Mouse (Mus musculus) ES-CJ7 (cell line): ENCODE data around the gene Tgoln1.
A peak's percentile ranks its signal among the peaks of the same experiment; 100 is the strongest.

Experiments used
- DNase-seq: peaks from one replicate; pipeline ENCODE4 v3.0.0; 2011; ENCODE audit warnings: low read depth, low spot score

Tgoln1 gene

DNA sequence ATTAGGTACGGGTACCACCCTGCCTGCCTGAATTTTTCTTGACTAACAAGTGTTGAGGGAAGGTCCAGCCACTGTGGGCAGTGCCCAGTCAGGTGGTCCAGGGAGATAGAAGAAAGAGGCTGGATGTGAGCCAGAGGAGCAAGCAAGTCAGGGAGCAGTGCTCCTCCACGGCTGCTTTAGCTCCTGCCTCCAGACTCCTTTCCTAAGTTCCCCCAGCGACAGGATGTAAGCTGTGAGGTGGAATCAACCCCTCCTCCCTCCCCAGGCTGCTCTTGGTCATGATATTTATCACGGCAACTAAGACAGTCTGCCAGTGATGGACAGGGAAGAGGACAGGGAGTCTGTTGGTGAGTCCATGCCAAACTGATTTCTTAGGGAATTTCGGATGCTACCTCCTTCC, 22.9 kb downstream of the Tgoln1 start:
- DNase-seq = no peak

- no peak for DNase-seq
Observed at GRCm38 (mm10) chr6:72593011-72593803, 23.6 kb downstream of the Tgoln1 start.

DNA sequence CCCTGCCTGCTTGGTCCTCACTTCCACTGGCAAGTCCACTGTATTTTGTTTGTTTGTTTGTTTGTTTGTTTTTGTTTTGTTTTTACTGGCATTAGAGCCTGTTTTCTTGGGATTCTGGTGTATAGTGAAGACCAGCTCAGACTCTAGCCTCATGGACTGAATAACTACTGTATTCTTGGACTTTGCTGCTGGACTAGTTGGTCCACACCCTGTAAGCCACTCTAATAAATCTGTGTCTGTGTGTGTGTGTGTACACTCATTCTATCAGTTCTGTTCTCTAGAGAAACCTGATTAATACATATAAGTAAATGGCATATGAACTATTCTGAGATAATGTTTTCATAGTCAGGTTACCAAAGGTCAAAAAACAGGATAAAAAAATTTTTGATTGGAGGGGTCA, 26.7 kb downstream of the Tgoln1 start:
- no peak for DNase-seq

- DNase-seq = no peak
Observed at GRCm38 (mm10) chr6:72588307-72588706, 28.5 kb downstream of the Tgoln1 start.

GRCm38 (mm10) chr6:72586701-72587100, 30.1 kb downstream of the Tgoln1 start:
- no peak for DNase-seq

DNA sequence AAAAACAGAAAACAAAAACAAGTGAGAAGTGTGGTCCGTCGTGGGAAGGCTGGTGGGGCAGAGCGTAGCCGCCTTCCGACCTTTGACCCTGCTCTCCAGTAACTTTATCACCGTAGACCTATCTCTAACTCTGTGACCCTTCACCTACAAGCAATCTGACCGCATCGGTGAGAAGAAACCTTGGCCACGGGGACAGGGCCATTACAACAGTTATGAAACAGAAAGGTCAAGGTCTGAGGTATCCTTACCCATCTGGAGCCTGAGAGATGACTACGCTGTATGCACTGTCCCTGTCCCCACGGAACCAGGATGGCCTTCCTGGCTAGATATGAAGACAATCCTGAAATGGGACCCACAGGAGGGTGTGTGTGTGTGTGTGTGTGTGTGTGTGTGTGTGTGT, 32.6 kb downstream of the Tgoln1 start:
- DNase-seq = no peak

DNA sequence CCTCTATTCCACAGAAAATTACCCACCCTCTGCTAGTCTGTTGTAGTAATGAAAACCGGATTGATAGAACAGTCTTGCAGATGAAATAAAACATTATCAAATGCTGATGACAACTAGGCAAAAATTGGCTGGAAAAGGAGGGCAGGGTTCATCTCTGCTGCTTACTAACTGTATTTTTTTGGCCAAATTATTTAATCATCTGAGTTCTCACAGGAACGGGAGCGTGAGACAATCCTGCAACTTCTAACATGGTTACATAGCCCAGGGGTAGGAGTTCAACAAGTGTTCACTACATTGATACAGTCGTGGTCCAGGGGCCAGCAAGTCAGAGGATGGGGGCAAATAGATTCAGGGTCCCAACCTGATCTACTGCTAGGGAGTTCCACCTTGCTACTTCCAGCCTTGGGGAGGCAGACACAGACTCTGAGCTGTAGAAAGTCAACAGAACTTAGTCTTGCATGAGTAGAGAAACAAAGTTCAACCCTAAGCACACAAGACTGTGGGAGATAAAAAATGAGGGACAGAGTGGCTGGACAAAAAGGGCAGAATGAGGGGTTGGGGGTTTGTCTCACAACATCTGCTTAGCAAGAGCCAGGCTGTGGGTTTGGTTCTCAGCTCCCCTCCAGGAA, 33.5 kb downstream of the Tgoln1 start:
- no peak for DNase-seq

DNA sequence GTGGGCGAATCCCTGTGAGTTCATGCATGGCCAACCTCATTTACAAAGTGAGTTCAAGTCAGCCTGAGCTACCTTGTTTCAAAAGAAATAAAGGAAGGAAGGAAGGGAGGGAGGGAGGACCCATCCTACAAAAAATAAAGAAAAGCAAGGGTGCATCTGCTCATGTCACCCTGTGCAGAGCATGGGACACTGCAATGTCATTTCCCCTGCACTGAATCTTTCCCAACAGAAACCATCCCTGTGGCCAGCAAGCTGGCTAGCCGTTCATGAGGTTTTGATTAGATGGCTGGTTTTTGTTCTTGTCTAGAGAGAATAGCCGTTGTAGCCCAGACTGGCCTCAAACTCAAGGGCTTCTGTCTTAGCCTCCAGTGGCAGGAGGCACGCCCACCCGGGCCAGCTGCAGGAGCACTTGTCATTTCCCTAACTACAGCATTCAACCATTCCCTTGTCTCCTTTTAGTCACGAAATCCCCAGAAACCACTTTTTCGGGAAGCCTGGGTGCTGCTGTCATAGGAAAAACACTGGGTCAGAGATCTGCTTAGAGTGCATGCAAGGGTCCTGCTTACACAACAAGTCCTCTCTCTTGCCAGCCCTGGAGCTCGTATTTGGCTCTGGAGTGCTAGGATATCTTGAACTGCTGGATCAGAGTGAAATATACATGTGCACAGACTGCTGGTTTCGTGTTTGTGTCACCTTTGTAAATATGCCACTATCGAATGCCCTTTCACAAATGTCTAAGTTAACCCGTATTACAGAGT, 35.0 kb downstream of the Tgoln1 start:
- DNase-seq = no peak

- DNase-seq = no peak
Observed at GRCm38 (mm10) chr6:72576041-72576440, 40.8 kb downstream of the Tgoln1 start.

DNA sequence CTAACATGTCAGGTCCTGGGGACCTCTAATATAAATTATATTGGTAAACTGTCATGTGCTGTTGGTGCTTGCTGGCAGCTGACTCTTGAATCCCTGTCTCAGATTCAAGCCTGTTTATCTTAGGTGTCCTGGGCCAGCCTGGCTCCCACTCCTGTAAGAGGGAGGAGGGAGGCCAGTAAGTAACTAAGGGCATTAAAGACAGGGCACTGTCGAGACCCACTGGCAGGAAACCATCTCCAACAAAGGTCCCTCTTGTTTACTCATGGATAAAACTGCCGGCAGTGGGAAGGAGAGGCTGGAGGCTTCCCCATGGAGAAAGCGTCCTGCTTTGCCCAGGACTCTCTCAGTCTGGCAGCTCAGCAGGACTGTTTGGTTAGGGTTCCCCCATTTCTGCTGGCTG, 45.0 kb downstream of the Tgoln1 start:
- no peak for DNase-seq

GRCm38 (mm10) chr6:72570644-72571397, 46.0 kb downstream of the Tgoln1 start:
- DNase-seq = no peak

GRCm38 (mm10) chr6:72568736-72569135, 48.1 kb downstream of the Tgoln1 start:
- no peak for DNase-seq

DNA sequence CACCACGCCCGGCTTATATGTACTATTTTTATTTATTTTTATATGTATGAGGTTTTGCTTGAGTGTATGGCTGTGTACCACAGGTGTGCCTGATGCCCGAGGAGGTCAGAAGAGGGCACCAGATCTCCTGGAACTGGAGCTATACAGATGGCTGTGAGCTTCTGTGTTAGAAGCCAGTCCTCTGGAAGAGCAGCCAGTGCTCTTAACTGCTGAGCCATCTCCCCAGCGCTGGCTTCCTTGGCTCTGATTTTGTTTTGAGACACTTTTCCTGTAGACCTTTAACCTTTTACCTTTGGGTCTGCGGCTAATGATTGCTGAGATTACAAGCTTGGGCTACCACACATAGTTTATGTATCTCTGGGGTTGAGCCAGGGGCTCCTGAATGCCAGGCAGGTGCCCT, 49.3 kb downstream of the Tgoln1 start:
- no peak for DNase-seq

DNA sequence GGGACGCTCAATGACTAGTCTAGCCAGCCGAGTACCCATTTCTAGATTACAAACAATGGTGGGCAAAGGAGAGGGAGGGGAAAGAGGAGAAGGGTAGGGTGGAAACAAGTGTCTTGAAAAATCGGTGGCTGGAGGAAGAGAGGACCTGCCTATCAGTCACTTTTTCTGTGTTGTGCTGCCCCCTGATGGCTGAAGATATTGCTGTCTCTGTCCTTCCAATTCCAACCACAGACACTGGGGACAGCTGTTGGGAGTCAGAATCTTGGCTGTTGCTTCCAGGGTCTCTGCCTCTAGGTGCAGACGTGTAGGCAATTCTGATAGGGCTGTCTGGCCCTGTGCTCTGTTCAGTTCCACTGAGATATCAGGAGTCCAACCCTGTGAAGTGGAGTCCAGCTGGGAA, 50.8 kb downstream of the Tgoln1 start:
- DNase-seq = peak; percentile 92

- no peak for DNase-seq
Observed at GRCm38 (mm10) chr6:72565506-72565905, 51.3 kb downstream of the Tgoln1 start.

- peak; percentile 45 for DNase-seq
Observed at GRCm38 (mm10) chr6:72562894-72563293, 53.9 kb downstream of the Tgoln1 start.

DNA sequence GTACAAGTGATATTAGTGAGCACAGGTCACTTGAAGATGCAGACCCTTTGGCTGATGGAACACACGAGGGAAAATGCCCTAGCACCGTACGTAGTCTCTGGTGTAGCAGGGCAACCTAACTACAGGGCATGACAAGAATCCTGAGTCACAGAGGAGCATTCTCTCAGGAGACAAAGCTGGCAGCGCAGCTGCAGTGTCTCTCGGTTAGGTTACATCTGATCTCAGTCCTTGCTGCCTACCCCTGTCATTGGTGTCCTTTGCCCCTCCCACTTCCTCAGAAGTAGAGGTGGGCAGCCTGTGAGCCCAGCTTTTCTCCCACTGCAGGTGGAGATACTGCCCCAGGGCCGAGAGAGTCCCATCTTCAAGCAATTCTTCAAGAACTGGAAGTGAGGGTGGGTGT, 54.3 kb downstream of the Tgoln1 start:
- no peak for DNase-seq

- DNase-seq = peak; percentile 38
Observed at GRCm38 (mm10) chr6:72560801-72561200, 56.0 kb downstream of the Tgoln1 start.
